Mouse (Mus musculus) urinary bladder, postnatal 10 days (tissue): Measurements from ENCODE around the gene Vps13a.
"Not testable (repeated sequence)": the region's sequence is repeated elsewhere in the genome, so short reads cannot be mapped to it uniquely, and the experiment has no call there.

Source experiments
- DNase-seq: peaks from one replicate; pipeline ENCODE4 v3.0.0; 2022; ENCODE audit warnings: low spot score

Gene Vps13a

DNA sequence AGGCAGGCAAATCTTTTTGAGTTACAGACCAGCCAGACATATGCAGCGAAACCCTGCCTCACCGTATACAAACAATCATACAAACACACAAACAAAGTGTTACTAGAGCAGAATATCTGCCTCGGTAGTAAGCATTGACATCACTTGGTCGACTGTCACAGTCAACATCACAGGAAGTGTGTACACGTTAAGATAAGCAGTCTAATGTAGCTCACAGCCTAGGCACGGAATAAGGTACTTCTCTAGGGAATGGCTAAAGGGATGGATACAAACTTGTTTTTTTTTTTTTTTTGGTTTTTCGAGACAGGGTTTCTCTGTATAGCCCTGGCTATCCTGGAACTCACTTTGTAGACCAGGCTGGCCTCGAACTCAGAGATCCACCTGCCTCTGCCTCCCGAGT, 23.3 kb downstream of the Vps13a start:
- DNase-seq, result not testable (repeated sequence)

DNA sequence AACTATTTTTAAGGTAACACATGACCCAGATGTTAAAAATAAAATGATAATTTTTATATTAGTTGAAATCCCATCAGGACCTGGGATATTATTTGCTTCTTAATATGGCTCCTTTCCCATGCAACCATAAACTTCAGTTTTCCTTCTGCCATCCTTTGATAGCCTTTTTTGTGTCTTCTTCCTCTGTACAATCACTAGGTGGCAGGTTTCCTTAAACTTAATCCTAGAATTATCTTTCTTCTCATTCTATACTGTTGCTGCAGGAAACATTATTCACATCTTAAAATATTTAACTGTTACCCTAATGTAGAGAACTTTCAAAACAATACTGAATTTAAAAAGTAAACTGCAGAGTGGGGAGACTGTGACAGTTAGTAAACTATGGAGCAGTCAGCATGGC, 24.9 kb downstream of the Vps13a start:
- DNase-seq, result no peak

- DNase-seq, result no peak
Observed at GRCm38 (mm10) chr19:16755226-16755625, 25.5 kb downstream of the Vps13a start.

GRCm38 (mm10) chr19:16753151-16753550, 27.6 kb downstream of the Vps13a start:
- DNase-seq, result no peak

- DNase-seq, result no peak
Observed at GRCm38 (mm10) chr19:16736854-16737253, 43.9 kb downstream of the Vps13a start.

- no peak for DNase-seq
Observed at GRCm38 (mm10) chr19:16728729-16729128, 52.0 kb downstream of the Vps13a start.

GRCm38 (mm10) chr19:16715249-16715648, 65.5 kb downstream of the Vps13a start:
- no peak for DNase-seq

DNA sequence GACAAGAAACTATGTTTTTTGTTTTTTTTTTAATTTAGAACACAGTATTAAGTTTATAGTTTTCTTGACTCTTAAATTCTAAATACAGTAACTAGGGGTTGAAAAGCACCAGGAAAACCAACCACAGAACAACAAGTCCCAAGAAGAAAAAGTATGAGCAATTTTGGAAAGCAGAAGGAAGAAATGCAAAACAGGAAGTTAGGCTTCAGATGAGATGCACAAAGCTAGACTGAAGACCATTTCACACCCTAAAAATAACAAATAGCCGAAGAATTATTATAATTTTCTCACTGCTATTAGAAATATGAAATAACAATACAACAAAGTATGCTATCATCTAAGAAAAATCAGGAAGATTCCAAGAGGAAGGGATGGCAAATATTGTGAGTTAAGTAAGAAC, 78.9 kb downstream of the Vps13a start:
- no peak for DNase-seq

GRCm38 (mm10) chr19:16684922-16685321, 95.8 kb downstream of the Vps13a start:
- DNase-seq, result no peak

DNA sequence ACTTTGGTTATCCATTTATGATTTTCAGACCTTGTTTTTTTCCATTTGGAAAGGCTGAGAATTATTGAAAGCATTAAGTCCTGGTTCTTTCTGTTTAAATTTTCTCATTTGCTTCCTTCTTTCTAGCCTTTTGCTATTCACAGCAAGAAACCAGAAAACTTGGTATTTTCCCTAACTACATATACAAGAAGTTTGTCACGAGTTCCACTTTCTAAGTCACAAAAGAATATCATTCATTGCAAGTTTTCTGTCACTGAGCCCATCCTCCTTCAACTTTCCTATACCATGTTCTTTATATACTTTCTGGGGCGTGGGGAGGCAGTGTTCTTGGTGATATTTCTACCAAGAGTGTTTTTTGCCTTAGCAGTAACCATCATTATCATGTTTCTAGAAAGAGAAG, 96.5 kb downstream of the Vps13a start:
- no peak for DNase-seq

DNA sequence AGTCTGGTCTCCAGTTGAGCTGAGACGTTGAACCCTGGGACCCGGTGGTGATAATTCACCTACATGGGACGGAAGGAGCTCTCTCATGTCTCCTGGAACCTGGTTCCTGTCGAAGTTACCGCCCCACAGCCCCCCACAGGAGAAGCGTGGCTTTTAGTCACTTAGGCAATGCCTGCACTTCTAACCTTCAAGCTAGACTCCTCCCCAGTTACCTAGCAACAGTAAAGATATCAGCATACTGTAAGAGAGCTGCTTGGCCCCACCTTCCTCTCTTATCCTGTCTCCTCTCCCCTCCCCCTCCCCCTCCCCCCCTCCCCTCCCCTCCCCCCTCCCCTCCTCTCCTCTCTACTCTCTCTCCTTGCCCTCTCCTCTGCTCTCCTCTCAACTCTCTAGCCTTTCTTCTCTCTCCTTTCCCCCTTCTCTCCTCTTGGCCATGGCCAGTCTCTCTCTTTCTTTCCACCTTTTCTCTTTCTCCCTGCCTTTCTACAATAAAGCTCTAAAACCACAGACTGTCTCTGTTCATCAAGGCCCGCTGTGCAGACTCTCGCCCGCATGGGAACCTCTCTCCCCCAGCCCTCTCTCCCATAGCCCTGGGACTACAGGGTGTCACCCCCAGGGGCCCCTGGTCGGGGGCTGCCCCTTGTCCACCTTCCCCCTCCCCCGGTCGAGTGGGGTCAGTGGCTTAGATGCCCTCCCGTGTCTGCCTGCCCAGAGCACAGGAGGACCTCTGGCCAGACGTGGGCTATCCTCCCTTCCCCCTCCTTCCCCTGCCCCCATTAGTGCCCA, 154.9 kb downstream of the Vps13a start:
- no peak for DNase-seq

- DNase-seq, result no peak
Observed at GRCm38 (mm10) chr19:16624994-16625393, 155.7 kb downstream of the Vps13a start.

GRCm38 (mm10) chr19:16623154-16623553, 157.6 kb downstream of the Vps13a start:
- DNase-seq, result no peak

DNA sequence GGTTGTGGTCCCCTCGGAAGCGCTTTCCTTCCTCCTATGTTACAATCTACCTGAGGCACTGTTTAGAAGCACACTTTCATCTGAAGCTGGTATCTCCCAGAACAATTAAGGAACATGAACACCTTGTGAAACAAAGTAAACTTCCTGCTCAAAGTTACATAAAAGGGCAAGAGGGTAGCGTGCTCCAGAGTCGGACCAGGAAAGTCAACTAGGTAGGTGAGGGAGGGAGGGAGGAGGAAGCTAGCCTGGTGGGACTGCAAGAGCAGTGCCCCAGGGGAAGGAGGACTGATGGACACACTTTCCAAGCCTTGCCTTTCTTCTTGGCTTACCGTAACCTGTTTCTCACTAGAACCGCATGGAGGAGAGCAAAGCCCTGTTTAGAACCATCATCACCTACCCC, 173.1 kb downstream of the Vps13a start:
- DNase-seq, result no peak

DNA sequence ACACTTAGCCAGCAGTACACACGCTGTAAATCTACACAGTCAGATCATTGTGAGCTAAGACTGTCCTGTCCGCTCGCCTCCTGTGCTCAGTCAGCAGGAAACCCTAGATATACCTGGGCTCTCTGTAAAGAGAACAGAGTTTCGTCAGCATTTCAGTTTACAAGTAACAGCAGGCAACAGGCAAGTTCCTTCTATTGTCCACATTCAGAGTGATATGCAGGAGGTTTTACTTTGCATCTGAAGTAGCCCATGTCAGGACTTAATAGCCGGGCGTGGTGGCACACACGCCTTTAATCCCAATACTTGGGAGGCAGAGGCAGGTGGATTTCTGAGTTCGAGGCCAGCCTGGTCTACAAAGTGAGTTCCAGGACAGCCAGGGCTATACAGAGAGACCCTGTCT, 178.7 kb downstream of the Vps13a start:
- no peak for DNase-seq

- no peak for DNase-seq
Observed at GRCm38 (mm10) chr19:16599298-16599970, 181.3 kb downstream of the Vps13a start.

GRCm38 (mm10) chr19:16598653-16599297, 182.0 kb downstream of the Vps13a start:
- no peak for DNase-seq

GRCm38 (mm10) chr19:16597216-16597615, 183.5 kb downstream of the Vps13a start:
- DNase-seq, result no peak

DNA sequence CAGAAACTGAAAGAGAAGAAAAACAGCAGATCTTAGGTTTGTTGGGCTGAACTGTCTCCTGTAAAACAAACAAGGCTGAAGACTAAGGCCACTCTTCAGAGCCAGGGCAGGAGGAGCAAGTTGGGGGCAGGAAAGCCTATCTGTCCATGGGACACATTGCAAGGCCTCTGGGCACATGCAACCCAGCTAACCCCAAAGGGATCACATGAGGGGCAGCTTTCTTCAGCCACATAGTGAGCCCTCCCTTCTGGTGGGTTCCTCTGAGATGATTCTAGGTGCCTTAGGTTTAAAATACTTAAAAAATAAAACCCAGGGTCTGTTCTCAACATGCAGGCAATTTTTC, 186.8 kb downstream of the Vps13a start:
- no peak for DNase-seq

DNA sequence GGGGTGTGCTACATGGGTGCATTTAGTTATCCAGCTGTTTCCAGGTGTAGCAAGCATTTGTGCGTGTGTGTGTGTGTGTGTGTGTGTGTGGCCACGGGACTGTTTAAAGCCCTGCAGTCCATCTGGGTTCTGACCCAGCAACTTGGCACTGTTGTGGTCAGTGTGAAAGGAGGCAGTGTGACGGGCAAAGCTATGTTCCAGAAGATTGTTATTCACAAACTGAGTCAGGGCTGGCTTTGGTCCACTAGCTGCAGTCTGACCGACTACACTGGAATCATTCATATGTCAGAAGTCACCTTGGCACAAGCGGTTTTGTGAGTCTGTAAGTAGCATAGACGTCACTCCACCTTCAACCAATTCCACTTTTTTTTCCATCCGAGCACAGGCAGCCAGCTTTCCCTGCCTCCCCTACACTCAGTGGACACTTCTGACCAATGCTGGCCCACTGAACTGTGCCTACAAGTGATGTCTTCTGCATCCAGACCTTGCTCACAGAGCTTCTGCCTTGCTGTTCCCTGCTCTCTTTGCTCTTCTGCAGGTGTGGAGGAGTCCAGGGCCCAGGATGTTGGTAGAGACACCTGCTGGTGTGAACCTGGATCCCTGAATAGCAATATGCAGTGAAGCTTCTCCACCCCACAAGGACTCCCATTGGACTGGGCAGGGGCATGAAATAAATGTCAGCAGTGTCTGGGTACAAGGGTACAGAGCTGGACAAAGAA, 187.3 kb downstream of the Vps13a start:
- DNase-seq, result no peak

DNA sequence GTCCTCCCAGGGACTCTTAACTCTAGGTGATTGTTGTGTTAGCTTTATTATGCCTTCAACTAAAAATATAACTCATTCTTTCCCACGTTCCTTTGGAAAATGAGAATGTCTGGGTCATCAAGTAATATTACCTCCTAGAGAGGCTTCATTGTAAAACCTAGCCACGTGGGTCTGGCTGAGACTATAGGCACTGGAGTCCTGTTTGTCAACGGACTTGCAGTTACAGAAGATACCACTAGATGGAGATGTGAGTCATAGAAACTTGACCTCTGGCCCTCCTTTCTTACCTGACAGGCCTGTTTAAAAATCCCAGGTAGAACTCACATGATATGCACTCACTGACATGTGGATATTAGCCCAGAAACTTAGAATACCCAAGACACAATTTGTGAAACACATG, 195.4 kb downstream of the Vps13a start:
- DNase-seq, result no peak

GRCm38 (mm10) chr19:16584546-16584945, 196.2 kb downstream of the Vps13a start:
- DNase-seq, result no peak

DNA sequence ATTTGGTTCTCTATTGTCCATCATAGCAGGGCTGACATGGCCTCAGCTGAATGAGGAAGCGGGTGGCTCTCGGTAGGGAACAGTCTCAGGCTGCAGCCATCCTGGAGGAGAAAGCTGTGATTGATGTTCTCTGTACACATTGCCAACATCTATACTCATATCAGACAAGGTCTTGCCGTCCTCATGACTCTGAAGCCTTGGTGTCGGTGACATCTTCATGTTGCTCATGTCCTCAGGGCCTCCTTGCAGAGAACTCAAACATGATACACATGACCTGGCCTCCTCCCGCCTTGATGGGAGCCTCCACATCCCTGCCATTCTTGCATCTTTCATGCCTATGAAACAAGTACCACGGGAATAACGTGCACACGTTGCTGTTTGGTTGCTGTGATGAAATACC, 200.2 kb downstream of the Vps13a start:
- DNase-seq, result no peak
